Mouse (Mus musculus) frontal cortex, postnatal 10 days (tissue): Measurements from ENCODE around the gene Mylk.
"Not testable (repeated sequence)": the region's sequence is repeated elsewhere in the genome, so short reads cannot be mapped to it uniquely, and the experiment has no call there.

Experiments used
- DNase-seq, 2 experiments: peaks; one replicate each; pipeline ENCODE4 v3.0.0; 2022; ENCODE audit warnings: low spot score in 2 of 2, mixed read lengths in 1 of 2

Mylk gene

DNA sequence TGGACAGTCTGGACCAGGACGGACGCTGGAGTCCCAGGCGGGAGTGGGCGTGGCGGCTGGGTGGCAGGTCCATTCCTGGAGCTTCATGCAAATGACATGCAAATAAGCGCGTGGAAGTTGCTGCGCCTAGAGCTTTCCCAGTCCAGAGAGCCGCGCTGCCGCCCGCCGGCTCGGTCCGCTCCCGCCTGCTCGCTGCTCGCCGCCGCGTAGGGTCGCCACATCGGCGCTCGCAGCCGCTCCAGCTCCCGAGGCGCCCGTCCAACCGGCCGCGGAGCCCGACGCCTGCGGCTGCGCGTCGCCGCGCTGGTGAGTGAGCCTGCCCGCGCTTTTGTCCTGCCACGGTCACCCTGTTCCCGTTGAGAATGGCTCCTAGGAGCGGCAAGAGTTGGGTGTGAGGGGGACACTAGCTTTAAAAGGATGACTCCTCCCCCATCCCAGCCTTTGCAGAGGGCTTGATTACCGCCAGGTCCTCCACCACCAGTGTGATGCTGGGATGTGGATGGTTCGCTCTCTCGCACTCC lies at the start of gene Mylk:
Gene Mylk (plus strand): TSS at position 146 of the 521 bp plus-strand sequence.
- DNase-seq, result peak; percentile 17 to 64

DNA sequence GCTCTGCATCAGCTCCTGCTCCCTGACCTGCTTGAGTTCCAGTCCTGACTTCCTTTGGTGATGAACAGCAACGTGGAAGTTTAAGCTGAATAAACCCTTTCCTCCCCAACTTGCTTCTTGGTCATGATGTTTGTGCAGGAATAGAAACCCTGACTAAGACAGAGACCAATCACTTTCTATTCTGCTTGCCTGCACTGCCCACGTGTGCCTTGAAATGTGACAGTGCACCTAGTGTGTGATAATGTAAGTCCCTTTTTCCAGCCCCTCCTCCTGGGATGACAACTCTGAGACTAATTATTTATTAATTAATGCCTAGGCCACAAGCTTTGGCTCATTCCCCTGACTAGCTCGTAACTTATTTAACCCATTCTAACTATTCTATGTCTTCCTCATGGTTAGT lies 46.3 kb upstream of the Mylk start:
- not testable (repeated sequence) for DNase-seq

DNA sequence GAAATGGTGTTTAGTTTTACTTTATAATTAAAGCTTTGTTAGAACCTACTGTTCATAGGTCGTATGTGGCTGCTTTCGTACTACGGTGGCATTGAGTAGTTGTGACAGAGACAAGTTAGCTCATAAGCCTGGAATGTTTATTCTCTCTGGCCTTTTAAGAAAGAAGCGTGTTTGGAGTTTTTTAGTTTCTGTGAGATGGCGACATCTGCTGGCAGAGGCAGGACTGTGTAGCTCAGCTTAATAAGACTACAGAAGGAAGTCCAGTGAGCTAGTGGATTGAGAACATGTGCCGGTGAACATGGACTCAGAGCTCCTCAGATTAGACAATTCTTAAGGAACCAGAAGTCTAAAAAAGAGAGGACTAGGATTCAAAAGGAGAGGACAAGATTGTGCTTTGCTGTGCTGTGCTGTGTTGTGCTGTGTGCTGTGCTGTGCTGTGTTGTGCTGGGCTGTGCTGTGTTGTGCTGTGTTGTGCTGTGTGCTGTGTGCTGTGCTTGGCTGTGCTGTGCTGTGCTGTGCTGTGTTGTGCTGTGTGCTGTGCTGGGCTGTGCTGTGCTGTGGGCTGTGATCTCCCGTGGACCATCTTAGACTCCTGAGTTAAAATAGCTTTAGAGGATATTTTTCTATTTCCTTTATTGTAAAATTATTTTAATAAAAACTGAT lies 44.7 kb upstream of the Mylk start:
- peak; percentile 41 to 66 for DNase-seq

DNA sequence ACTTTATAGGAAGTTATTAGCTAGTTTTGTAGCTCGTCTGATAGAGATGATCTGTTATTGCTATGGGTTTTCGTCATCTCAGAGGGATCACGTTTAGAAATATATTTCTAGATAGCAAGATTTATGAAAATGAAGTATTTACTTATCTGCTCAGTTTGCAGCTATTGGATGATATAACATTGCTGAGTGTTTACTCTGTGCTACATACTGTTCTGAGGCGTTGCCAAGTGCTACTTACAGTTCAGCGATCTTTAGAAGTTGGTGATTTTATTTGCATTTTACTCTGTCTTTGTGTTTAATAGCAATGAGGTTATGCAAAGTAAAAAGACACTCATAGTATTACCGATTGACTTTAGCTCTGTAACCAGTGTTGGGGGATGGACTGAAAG lies 44.2 kb upstream of the Mylk start:
- no peak for DNase-seq

DNA sequence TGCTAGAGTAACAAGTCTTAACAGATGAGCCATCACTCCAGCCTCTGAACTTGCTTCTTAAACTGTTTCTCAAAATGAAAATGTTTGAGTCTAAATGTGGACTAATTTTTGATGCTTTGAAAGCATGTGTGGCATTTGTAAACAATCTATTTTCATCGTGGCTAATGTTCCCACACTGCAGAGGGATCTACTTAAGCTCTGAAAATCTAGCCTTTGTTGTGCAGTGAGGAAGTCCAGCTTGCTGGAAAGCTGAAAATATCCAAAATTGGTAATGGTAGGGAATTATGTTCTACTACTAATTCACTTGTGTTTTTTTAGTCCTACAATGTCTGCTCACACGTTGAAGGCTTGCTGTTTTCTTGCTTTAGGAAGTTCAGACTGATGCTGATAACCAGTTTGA lies 39.0 kb upstream of the Mylk start:
- DNase-seq, result no peak

DNA sequence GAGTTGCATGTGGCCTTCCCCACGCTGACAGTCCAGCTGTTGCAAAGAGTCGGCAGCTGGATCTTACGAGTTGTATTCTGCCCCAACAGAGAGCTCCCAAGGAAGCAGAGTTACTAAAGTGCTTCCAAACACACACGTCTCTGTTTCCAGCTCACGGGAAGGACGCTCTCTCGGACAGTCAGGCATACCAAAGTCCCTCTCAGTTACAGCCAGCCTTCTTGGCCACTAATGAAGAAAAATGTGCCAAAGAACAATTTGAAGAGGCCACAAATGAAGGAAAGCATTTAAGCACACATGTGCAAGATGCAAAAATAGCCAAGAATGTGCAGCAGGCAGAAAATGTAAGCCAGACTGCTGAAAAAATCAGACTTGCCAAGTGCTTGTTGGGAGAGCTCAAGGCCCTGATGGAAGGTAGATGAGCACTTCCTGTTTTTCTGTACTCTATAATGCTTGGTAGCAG lies 38.5 kb upstream of the Mylk start:
- DNase-seq, result no peak

DNA sequence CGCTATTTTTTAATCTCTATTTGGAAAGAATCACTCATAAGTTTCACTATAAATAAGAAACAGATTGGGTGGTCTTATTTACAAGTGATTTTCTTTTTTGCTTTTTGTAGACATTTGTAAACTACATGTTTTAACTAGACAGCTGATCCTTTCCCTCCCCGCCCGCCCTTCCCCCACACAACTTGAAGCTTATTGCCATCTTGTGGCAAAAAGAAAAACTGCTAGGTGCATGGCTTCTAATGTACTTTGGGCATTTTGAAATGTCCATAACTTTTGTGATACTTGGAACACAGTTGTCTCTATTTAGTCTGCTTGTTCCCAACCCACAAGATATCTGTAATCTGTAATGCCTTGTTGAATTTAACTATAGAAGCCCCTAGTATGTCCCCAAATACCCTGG lies 33.5 kb upstream of the Mylk start:
- no peak for DNase-seq

DNA sequence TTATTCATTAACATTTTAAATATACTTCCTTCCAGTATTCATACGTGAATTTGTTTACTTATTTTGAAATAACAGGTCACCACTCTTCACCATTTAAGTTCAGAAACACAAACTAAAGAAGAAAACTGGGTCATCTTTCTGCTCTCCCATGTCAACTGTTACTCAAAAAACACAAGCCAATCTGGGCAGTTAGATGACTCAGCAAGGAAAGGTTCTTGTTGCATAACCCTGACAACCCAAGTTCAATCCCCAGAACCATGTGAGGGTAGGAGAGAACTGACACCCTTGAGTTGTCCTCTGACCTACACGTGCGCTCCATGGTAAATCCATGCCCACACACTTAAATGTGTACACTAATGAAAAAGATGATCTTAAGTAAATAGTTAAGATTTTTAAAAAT lies 19.9 kb upstream of the Mylk start:
- no peak for DNase-seq

DNA sequence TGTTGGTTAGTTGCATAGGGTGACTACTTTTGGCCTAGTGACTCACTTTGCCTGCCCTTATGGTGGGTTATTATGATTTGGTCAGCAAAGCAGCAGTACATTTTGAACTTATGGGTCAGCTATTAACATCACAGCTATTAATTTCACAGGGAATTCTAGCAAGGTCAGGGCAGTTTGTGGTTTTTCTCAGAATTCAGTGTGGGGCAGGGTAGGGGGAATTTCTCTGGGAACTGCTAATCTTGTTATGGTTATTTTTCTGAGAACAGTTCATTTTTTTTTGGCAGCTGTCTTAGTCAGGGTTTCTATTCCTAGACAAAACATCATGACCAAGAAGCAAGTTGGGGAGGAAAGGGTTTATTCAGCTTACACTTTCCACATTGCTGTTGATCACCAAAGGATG lies 16.4 kb upstream of the Mylk start:
- not testable (repeated sequence) for DNase-seq

DNA sequence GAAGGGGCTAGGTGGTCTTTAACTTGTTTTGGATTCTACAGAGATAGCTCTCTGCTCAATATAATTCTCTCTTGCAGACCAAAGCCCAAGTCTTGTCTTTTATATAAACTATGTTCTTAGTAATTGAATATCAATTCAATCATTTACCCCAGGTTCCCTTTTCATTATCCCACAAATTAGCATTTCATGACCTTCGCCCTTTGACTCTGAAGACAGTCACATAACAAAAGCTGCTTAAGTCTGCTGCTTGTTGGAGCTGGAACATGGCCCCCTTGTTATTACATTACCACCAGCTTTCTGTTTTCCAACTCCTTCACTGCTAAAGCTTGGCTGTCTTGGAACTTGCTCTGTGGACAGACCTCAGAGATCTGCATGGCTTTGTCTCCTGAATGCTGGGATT lies 15.6 kb upstream of the Mylk start:
- no peak for DNase-seq

DNA sequence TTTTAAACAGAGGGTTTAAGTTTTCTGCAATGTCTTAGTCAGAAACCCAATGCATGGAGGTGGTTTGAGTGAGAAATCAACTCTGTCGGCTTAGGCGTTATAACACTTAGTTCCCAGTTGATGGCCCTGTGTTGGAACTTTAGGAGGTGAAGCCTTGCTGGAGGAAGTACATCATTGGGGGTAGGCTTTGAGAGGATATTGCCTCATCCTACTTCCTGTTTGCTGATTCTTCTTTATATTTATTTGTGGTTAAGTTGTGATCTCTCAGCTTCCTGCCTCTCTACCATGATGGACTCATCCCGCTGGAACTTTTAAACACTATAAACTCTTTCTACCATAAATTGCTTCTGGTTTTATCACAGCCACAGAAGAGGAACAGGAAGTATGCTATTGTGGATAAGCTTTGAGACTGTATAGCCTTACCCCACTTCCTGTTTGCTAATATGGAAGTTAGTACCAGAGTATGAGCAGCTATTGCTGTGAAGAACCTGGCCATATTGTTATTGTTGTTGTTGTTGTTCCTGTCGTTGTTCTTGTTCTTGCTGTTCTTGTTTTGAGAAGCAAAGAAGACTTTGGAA lies 6.3 kb upstream of the Mylk start:
- DNase-seq, result no peak

DNA sequence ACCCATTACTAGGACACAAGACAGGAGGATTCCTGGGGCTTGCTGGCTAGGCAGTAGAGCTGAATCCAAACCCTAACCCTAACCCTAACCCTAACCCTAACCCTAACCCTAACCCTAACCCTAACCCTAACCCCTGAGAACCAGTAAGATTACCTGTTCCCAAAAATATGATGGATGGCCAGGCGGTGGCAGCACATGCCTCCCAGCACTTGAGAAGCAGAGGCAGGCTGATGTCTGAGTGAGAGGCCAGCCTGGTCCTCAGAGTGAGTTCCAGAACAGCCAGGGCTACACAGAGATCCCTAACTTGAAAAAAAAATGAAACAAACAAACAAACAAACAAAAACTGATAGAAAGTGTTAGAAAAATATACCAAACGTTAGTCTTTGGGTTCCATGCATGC lies 2.1 kb upstream of the Mylk start:
- no peak for DNase-seq

DNA sequence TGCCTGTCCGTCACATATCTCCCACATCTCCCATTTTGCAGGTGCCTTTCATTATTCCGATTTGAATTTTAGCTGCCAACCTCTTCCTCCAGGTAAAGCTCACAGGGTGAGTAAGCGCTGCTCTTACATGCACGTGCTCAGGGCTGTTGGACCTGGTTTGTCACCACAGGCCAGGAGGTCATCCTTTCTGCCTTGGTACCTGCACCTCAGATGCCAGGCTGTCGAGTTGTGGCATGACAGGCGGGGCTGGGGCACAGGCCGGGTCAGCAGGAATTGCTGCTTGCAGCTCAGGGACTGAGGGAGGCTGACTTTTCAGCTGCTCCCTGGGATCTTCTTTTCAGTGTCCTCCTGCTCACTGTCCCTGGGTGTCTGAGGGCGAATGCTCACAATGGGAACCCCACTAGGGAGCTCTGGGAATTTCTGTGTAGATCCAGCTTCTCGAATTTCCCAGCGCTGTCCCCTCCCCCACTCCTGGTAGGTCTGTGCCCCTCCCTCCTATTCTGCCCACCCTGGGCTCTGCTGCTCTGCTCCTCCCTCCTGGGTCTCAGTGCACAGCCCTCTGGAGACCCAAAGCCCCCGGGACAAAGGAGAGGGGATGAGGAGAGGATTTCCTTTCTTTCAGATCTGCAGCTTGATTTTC lies 3.2 kb downstream of the Mylk start:
- DNase-seq, result no peak

DNA sequence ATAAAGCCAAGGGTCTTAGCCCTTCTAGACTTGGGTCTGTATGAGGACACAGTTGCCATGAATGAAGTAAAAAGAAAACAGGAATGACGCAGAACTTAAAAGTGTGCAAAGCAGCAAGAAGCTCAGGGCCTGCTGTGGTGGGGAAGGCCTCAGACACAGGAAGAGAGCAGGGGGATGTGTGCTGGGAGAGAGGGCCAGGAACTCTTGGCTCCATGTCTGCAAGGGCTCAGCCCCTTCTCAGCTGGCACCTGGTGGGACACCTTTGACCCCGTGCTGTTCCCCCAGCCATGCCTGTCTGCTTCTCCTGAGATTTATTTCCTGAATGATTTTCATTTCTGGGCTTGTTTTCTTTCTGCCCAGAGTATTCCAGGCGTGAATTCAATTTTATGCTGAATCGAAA lies 4.5 kb downstream of the Mylk start:
- no peak for DNase-seq

DNA sequence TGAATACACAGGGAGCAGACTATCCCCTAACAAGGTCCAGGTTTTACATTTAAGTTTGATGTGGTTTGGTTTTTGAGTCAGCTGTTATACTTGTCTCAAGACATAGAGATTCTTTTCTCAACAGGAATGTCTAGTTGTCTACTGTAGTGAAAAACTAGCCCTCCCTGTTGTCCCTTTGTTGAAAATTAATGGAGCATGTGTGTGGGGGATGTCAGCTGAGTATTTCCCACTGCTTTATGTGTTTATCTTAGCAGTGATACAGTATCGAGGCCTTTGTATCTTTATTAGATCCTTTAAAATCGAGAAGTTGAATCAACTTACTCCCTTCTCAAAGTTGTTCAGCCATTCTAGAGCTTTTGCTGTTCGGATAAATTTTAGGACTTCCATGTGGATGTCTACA lies 7.0 kb downstream of the Mylk start:
- no peak for DNase-seq

DNA sequence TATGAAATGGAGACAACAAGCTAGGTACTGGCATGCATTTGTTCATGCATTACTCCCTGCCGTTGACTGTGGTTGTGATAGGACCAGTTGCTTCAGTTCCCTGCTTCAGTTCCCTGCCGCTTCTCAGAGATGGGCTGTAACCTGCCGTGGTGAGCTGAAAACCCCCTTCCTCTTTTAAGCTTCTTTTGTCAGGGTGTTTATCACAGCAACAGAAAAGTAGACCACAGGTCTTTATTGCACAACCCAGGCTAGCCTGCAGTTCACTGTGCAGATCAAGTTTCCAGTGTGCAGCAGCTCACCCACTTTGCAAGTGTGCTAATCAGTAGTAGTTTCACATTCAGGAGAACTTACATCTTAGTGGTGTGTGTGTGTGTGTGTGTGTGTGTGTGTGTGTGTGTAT lies 8.0 kb downstream of the Mylk start:
- DNase-seq, result no peak

DNA sequence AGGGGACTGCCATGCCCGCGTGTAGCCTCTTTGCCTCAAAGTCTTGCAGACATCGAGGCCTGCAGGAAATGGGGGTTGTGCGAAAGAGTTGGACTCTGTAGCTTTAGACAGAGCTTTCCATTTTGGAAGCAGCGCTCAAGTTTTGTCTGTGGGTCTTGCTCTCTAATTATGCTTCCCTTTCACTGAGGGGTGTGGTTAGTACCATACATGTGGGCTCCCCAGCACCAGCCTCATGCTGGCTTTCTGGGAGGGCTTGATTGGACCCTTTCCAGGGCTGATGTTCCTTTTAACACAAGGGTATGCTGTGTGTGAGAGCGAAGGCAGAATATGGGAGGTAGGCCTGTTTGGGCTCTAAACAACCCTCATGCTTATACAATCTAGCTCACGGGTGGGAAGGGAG lies 12.0 kb downstream of the Mylk start:
- DNase-seq, result no peak

DNA sequence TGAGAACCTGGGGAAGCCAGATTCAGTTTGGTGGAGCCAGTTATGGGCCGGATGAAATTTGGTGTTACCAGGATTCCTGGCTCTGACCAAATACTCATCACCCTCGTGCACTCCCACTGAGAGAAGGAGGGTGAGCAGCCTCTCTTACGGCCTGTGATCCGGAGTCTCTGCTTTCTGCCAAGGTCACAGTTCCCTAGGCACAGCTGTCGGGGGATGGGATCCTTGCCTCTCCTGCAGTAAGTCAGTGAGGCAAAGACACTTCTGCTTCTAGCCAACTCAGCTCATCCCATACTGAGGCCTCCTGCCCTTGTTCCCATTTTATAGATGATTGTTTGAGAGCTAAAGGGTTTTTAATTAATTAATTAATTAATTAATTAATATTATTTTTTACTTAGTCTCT lies 13.2 kb downstream of the Mylk start:
- DNase-seq, result no peak

DNA sequence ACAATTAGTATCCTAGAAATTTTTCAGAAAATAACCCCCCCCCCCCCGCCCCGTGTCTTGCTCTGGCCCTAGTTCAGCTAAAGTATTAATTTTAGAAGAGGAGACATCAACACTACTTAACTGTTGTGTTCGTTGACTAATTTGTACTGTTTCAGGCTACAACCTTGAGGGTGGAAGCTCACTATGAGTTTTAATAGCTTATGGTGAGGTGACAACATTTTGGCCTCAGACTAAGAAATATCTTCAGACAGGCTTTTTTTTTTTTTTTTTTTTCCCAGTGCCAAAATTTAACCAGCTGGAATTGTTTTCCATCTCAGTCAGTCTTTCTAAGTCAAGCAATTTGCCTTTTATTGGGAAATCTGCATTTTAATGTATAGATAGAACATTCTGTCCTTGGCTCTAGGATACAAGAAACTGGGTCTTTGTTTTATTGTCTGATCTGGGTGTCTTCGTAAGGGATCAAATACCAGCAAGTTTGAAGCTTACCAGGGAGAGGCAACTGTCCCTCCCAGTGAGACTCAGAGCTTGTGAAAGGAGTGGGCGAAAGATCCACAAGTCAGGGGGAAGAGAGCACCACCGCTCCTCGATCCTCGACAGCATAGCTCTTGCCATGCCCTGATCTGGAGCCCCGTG lies 19.1 kb downstream of the Mylk start:
- DNase-seq, result no peak

DNA sequence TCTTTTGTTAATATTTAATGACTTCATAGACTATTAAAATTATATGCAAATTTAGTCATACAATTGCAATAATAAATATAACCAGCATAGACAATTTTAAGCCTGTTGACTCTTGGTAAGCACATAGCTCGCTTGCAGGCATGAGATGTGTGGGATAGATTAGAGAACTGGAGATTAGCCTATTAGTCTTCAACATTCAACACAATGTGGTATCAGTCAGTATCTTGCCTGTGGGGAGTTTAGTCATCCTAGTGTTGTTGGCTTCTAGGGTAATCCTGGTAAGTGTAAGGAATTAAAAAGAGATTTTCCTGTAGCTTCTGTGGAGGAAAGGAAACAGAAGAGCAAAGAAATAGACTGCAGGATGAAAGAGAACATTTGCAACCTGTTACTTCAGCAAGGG lies 20.7 kb downstream of the Mylk start:
- DNase-seq, result no peak

DNA sequence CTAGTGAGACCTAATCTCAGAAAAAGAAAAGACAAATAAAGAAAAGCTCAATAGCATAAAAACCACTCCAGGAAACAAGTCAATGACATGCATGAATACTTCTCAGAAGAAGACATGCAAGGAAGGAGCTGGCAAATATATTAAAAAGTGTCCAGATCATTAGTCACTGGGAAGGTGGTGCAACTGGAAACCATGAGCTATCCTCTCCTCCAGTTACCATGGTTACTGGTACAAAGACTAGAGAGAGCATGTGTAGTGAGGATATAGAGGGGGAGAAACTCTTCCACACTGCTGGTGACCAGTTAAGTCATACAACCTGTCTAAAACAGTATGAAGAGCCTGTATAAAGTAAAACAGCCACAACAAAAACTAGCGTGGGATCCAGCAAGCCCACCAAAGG lies 21.2 kb downstream of the Mylk start:
- DNase-seq, result no peak

DNA sequence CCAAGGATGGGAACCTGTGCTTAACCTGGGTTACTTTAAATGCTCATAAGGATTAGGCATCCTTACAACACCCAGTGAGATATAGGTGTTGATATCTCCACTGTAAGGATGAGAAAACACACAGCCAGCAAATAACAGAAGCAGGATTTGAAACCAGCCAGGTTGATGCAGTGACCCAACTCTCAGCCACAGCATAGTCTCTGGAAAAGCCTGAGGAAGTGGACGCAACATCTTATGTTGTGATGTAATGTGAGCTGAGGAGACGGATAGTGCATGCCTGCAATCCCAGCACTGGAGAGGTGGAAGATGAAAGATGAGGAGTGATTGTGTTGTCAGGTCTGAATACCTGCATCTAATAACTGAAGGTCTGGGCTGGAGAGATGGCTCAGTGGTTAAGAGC lies 22.4 kb downstream of the Mylk start:
- no peak for DNase-seq

DNA sequence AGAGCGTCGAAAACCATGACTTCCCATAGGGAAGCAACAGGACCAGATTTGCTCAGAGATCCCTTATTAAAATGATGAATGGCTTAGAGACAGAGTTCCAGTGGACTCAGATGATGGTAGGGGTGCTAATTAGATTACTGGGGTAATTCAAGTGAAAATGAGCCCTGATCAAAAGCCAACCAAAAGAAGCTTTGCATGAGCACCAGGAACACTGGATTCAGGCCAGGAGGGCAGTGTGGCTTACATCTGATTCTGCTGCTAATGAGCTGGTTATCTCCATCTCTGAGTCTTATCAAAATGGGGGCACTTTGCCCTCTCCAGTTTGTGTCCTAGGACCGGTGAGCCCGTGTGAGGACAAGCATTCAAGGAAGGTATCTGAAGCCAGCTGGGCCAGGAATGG lies 23.4 kb downstream of the Mylk start:
- no peak for DNase-seq
